Mouse (Mus musculus): Measurements from ENCODE around the gene Lmo3. TPM values are rescaled to one million over a fixed set of nuclear protein-coding genes. Genes with fewer than 3 reads are reported as not detected.

Gene Lmo3
- polyA plus RNA-seq, 1 experiment, result not detected

- H3K4me1 ChIP-seq (ENCODE audit: control insufficient read depth, insufficient read depth, low read length), result no peaks in the 10 kb centered on the region
- DNase-seq, result peak; percentile 54
- 16% methylated on average over 5 of the region's 5 CpGs for WGBS
- H3K36me3 ChIP-seq (ENCODE audit: control insufficient read depth, insufficient read depth, low read length), result no peaks in the 10 kb centered on the region
- H3K4me3 ChIP-seq (ENCODE audit: insufficient read depth, low read depth, low read length), result no peak overlapping the region
- H3K27ac ChIP-seq (ENCODE audit: insufficient read depth, low read depth, low read length), result no peak overlapping the region
- no peaks in the 10 kb centered on the region for H3K27me3 ChIP-seq (replicated peaks; ENCODE audit: control insufficient read depth, insufficient read depth, low read length)
- TF ChIP-seq CTCF (conservative IDR thresholded peaks at IDR 0.05; ENCODE audit: insufficient read depth, insufficient read length, low read depth, low read length) (peak; percentile 90), POLR2A (IDR thresholded peaks at IDR 0.05; ENCODE audit: low read depth, low read length) (no peak)
Observed at GRCm38 (mm10) chr6:138477611-138478010, 104.2 kb downstream of the Lmo3 start.

GRCm38 (mm10) chr6:138469204-138469603, 112.6 kb downstream of the Lmo3 start:
- Histone ChIP-seq H3K4me3 (ENCODE audit: insufficient read depth, low read depth, low read length) (no peak overlapping the region), H3K27me3 (replicated peaks; ENCODE audit: control insufficient read depth, insufficient read depth, low read length) (no peaks in the 10 kb centered on the region), H3K4me1 (ENCODE audit: control insufficient read depth, insufficient read depth, low read length) (no peaks in the 10 kb centered on the region), H3K36me3 (ENCODE audit: control insufficient read depth, insufficient read depth, low read length) (no peaks in the 10 kb centered on the region), H3K27ac (ENCODE audit: insufficient read depth, low read depth, low read length) (no peak overlapping the region)
- 68% methylated on average over 4 of the region's 4 CpGs for WGBS
- no peak for TF ChIP-seq POLR2A (IDR thresholded peaks at IDR 0.05; ENCODE audit: low read depth, low read length)
- no peak for TF ChIP-seq CTCF (conservative IDR thresholded peaks at IDR 0.05; ENCODE audit: insufficient read depth, insufficient read length, low read depth, low read length)
- DNase-seq, result no peak

- H3K4me1 ChIP-seq (ENCODE audit: control insufficient read depth, insufficient read depth, low read length), result no peaks in the 10 kb centered on the region
- 63% methylated on average over 3 of the region's 3 CpGs for WGBS
- no peak for TF ChIP-seq CTCF (conservative IDR thresholded peaks at IDR 0.05; ENCODE audit: insufficient read depth, insufficient read length, low read depth, low read length)
- TF ChIP-seq POLR2A (IDR thresholded peaks at IDR 0.05; ENCODE audit: low read depth, low read length), result no peak
- no peak for DNase-seq
- no peaks in the 10 kb centered on the region for H3K27me3 ChIP-seq (replicated peaks; ENCODE audit: control insufficient read depth, insufficient read depth, low read length)
- H3K27ac ChIP-seq (ENCODE audit: insufficient read depth, low read depth, low read length), result no peak overlapping the region
- no peaks in the 10 kb centered on the region for H3K36me3 ChIP-seq (ENCODE audit: control insufficient read depth, insufficient read depth, low read length)
- H3K4me3 ChIP-seq (ENCODE audit: insufficient read depth, low read depth, low read length), result no peak overlapping the region
Observed at GRCm38 (mm10) chr6:138444515-138445048, 137.2 kb downstream of the Lmo3 start.

GRCm38 (mm10) chr6:138437351-138437750, 144.4 kb downstream of the Lmo3 start:
- WGBS, result 48% methylated on average over 3 of the region's 3 CpGs
- H3K27ac ChIP-seq (ENCODE audit: insufficient read depth, low read depth, low read length), result no peak overlapping the region

GRCm38 (mm10) chr6:138436813-138437212, 145.0 kb downstream of the Lmo3 start:
- 67% methylated on average over 3 of the region's 3 CpGs for WGBS
- H3K36me3 ChIP-seq (ENCODE audit: control insufficient read depth, insufficient read depth, low read length), result no peaks in the 10 kb centered on the region
- no peak overlapping the region for H3K4me3 ChIP-seq (ENCODE audit: insufficient read depth, low read depth, low read length)
- DNase-seq, result no peak
- no peaks in the 10 kb centered on the region for H3K27me3 ChIP-seq (replicated peaks; ENCODE audit: control insufficient read depth, insufficient read depth, low read length)
- no peaks in the 10 kb centered on the region for H3K4me1 ChIP-seq (ENCODE audit: control insufficient read depth, insufficient read depth, low read length)
- TF ChIP-seq POLR2A (IDR thresholded peaks at IDR 0.05; ENCODE audit: low read depth, low read length) (no peak), CTCF (conservative IDR thresholded peaks at IDR 0.05; ENCODE audit: insufficient read depth, insufficient read length, low read depth, low read length) (no peak)
- H3K27ac ChIP-seq (ENCODE audit: insufficient read depth, low read depth, low read length), result no peak overlapping the region

More at GRCm38 (mm10) chr6:138437351-138437750, 144.4 kb downstream of the Lmo3 start:
- Histone ChIP-seq H3K4me3 (ENCODE audit: insufficient read depth, low read depth, low read length) (no peak overlapping the region), H3K4me1 (ENCODE audit: control insufficient read depth, insufficient read depth, low read length) (no peaks in the 10 kb centered on the region), H3K36me3 (ENCODE audit: control insufficient read depth, insufficient read depth, low read length) (no peaks in the 10 kb centered on the region), H3K27me3 (replicated peaks; ENCODE audit: control insufficient read depth, insufficient read depth, low read length) (no peaks in the 10 kb centered on the region)
- DNase-seq, result no peak
- TF ChIP-seq CTCF (conservative IDR thresholded peaks at IDR 0.05; ENCODE audit: insufficient read depth, insufficient read length, low read depth, low read length) (no peak), POLR2A (IDR thresholded peaks at IDR 0.05; ENCODE audit: low read depth, low read length) (no peak)

GRCm38 (mm10) chr6:138427394-138427793, 154.4 kb downstream of the Lmo3 start:
- 9% methylated on average over 6 of the region's 6 CpGs for WGBS
- Histone ChIP-seq H3K4me1 (ENCODE audit: control insufficient read depth, insufficient read depth, low read length) (no peaks in the 10 kb centered on the region), H3K27me3 (replicated peaks; ENCODE audit: control insufficient read depth, insufficient read depth, low read length) (0 out of 2 replicates have a peak, but pooled peaks cover 2% of the 10 kb centered on the region), H3K4me3 (ENCODE audit: insufficient read depth, low read depth, low read length) (no peak overlapping the region), H3K27ac (ENCODE audit: insufficient read depth, low read depth, low read length) (no peak overlapping the region), H3K36me3 (ENCODE audit: control insufficient read depth, insufficient read depth, low read length) (no peaks in the 10 kb centered on the region)
- DNase-seq, result no peak
- no peak for TF ChIP-seq CTCF (conservative IDR thresholded peaks at IDR 0.05; ENCODE audit: insufficient read depth, insufficient read length, low read depth, low read length)
- no peak for TF ChIP-seq POLR2A (IDR thresholded peaks at IDR 0.05; ENCODE audit: low read depth, low read length)

- Histone ChIP-seq H3K4me3 (ENCODE audit: insufficient read depth, low read depth, low read length) (no peak overlapping the region), H3K36me3 (ENCODE audit: control insufficient read depth, insufficient read depth, low read length) (no peaks in the 10 kb centered on the region), H3K4me1 (ENCODE audit: control insufficient read depth, insufficient read depth, low read length) (no peaks in the 10 kb centered on the region), H3K27ac (ENCODE audit: insufficient read depth, low read depth, low read length) (no peak overlapping the region), H3K27me3 (replicated peaks; ENCODE audit: control insufficient read depth, insufficient read depth, low read length) (0 out of 2 replicates have a peak, but pooled peaks cover 2% of the 10 kb centered on the region)
- no peak for TF ChIP-seq CTCF (conservative IDR thresholded peaks at IDR 0.05; ENCODE audit: insufficient read depth, insufficient read length, low read depth, low read length)
- no peak for TF ChIP-seq POLR2A (IDR thresholded peaks at IDR 0.05; ENCODE audit: low read depth, low read length)
- 32% methylated on average over 3 of the region's 3 CpGs for WGBS
- no peak for DNase-seq
Observed at GRCm38 (mm10) chr6:138426894-138427293, 154.9 kb downstream of the Lmo3 start.
